Mouse (Mus musculus): ENCODE measurements around the gene Lhfp. TPM values are rescaled to one million over a fixed set of nuclear protein-coding genes. Genes with fewer than 3 reads are reported as not detected.

Lhfp gene
- 47.3 and 48.8 TPM in 2 replicates for polyA plus RNA-seq (2015; fragmentation: Nextera tagmentation; extraction: Ambion mirVana)

GRCm38 (mm10) chr3:53041411-53042239, at the start of gene Lhfp:
TSS of gene Lhfp (plus strand) at chr3:53041528.
- WGBS, result under 1% methylated on average over 57 of the region's 58 CpGs
- peak within 1 kb of the TSS; percentile 88 for H3K4me2 ChIP-seq (replicated peaks)
- peaks cover 32% of the 10 kb centered on the region for H3K4me1 ChIP-seq (replicated peaks)
- peak within 1 kb of the TSS; percentile 69 for H3K27ac ChIP-seq
- peaks cover 28% of the 10 kb centered on the region; the same call in 1 of the 2 replicates for H3K27me3 ChIP-seq
- ATAC-seq, result peak; percentile 93
- no peaks in the 10 kb centered on the region for H3K9me3 ChIP-seq
- H3K36me3 ChIP-seq, result no peaks in the 10 kb centered on the region
- peak within 1 kb of the TSS; percentile 79 for H3K9ac ChIP-seq (replicated peaks)
- peak within 1 kb of the TSS; percentile 72 for H3K4me3 ChIP-seq (replicated peaks)

GRCm38 (mm10) chr3:52993296-52993695, 48.0 kb upstream of the Lhfp start:
- H3K27me3 ChIP-seq, result no peaks in the 10 kb centered on the region
- 91% methylated on average over 10 of the region's 10 CpGs for WGBS
- H3K4me1 ChIP-seq (replicated peaks), result no peaks in the 10 kb centered on the region
- H3K36me3 ChIP-seq, result peaks cover 76% of the 10 kb centered on the region
- H3K9ac ChIP-seq (replicated peaks), result no peak overlapping the region
- H3K4me2 ChIP-seq (replicated peaks), result no peak overlapping the region
- H3K27ac ChIP-seq, result no peak overlapping the region
- no peak for ATAC-seq
- no peak overlapping the region for H3K4me3 ChIP-seq (replicated peaks)
- no peaks in the 10 kb centered on the region for H3K9me3 ChIP-seq

- Histone ChIP-seq H3K9ac (replicated peaks) (no peak overlapping the region), H3K4me2 (replicated peaks) (no peak overlapping the region), H3K27me3 (no peaks in the 10 kb centered on the region), H3K36me3 (peaks cover 75% of the 10 kb centered on the region), H3K4me1 (replicated peaks) (no peaks in the 10 kb centered on the region), H3K27ac (no peak overlapping the region), H3K9me3 (no peaks in the 10 kb centered on the region), H3K4me3 (replicated peaks) (no peak overlapping the region)
- WGBS, result 69% methylated on average over 5 of the region's 5 CpGs
- ATAC-seq, result no peak
Observed at GRCm38 (mm10) chr3:52994666-52995065, 46.7 kb upstream of the Lhfp start.

- Histone ChIP-seq H3K27ac (no peak overlapping the region), H3K4me1 (replicated peaks) (no peaks in the 10 kb centered on the region), H3K27me3 (no peaks in the 10 kb centered on the region), H3K9ac (replicated peaks) (no peak overlapping the region), H3K4me3 (replicated peaks) (no peak overlapping the region), H3K4me2 (replicated peaks) (no peak overlapping the region), H3K9me3 (no peaks in the 10 kb centered on the region), H3K36me3 (peaks cover 75% of the 10 kb centered on the region)
- no peak for ATAC-seq
- 91% methylated on average over 5 of the region's 5 CpGs for WGBS
Observed at GRCm38 (mm10) chr3:52996635-52997034, 44.7 kb upstream of the Lhfp start.

GRCm38 (mm10) chr3:52997381-52997780, 43.9 kb upstream of the Lhfp start:
- H3K9ac ChIP-seq (replicated peaks), result no peak overlapping the region
- WGBS, result 88% methylated on average over 1 of the region's 1 CpGs
- ATAC-seq, result no peak
- no peak overlapping the region for H3K27ac ChIP-seq
- no peak overlapping the region for H3K4me3 ChIP-seq (replicated peaks)
- H3K36me3 ChIP-seq, result peaks cover 76% of the 10 kb centered on the region
- H3K4me2 ChIP-seq (replicated peaks), result no peak overlapping the region
- no peaks in the 10 kb centered on the region for H3K27me3 ChIP-seq
- no peaks in the 10 kb centered on the region for H3K9me3 ChIP-seq
- no peaks in the 10 kb centered on the region for H3K4me1 ChIP-seq (replicated peaks)

GRCm38 (mm10) chr3:52999016-52999744, 42.1 kb upstream of the Lhfp start:
- Histone ChIP-seq H3K9ac (replicated peaks) (no peak overlapping the region), H3K4me2 (replicated peaks) (no peak overlapping the region), H3K27ac (no peak overlapping the region), H3K9me3 (no peaks in the 10 kb centered on the region), H3K36me3 (peaks cover 66% of the 10 kb centered on the region), H3K27me3 (no peaks in the 10 kb centered on the region), H3K4me3 (replicated peaks) (no peak overlapping the region), H3K4me1 (replicated peaks) (no peaks in the 10 kb centered on the region)
- no peak for ATAC-seq
- 85% methylated on average over 15 of the region's 15 CpGs for WGBS

GRCm38 (mm10) chr3:52999996-53000395, 41.3 kb upstream of the Lhfp start:
- H3K4me2 ChIP-seq (replicated peaks), result no peak overlapping the region
- no peaks in the 10 kb centered on the region for H3K27me3 ChIP-seq
- WGBS, result 84% methylated on average over 3 of the region's 3 CpGs
- no peak overlapping the region for H3K9ac ChIP-seq (replicated peaks)
- no peak overlapping the region for H3K27ac ChIP-seq
- no peaks in the 10 kb centered on the region for H3K4me1 ChIP-seq (replicated peaks)
- H3K4me3 ChIP-seq (replicated peaks), result no peak overlapping the region
- no peak for ATAC-seq
- H3K9me3 ChIP-seq, result no peaks in the 10 kb centered on the region
- peaks cover 68% of the 10 kb centered on the region for H3K36me3 ChIP-seq

- WGBS, result 76% methylated on average over 6 of the region's 6 CpGs
- Histone ChIP-seq H3K9me3 (no peaks in the 10 kb centered on the region), H3K4me2 (replicated peaks) (no peak overlapping the region), H3K4me1 (replicated peaks) (no peaks in the 10 kb centered on the region), H3K36me3 (peaks cover 66% of the 10 kb centered on the region), H3K27ac (no peak overlapping the region), H3K4me3 (replicated peaks) (no peak overlapping the region), H3K9ac (replicated peaks) (no peak overlapping the region), H3K27me3 (no peaks in the 10 kb centered on the region)
- no peak for ATAC-seq
Observed at GRCm38 (mm10) chr3:53002076-53002475, 39.3 kb upstream of the Lhfp start.

- Histone ChIP-seq H3K4me1 (replicated peaks) (no peaks in the 10 kb centered on the region), H3K27me3 (no peaks in the 10 kb centered on the region)
- ATAC-seq, result peak; percentile 62; the same call in 1 of the 2 replicates
Observed at GRCm38 (mm10) chr3:53004406-53005114, 36.8 kb upstream of the Lhfp start.

GRCm38 (mm10) chr3:53007411-53007810, 33.9 kb upstream of the Lhfp start:
- ATAC-seq, result no peak
- H3K4me3 ChIP-seq (replicated peaks), result no peak overlapping the region
- no peaks in the 10 kb centered on the region for H3K4me1 ChIP-seq (replicated peaks)
- no peaks in the 10 kb centered on the region for H3K9me3 ChIP-seq
- H3K36me3 ChIP-seq, result peaks cover 60% of the 10 kb centered on the region
- H3K27ac ChIP-seq, result no peak overlapping the region
- no peaks in the 10 kb centered on the region for H3K27me3 ChIP-seq
- H3K9ac ChIP-seq (replicated peaks), result no peak overlapping the region
- H3K4me2 ChIP-seq (replicated peaks), result no peak overlapping the region
- 91% methylated on average over 8 of the region's 8 CpGs for WGBS

More at GRCm38 (mm10) chr3:53004406-53005114, 36.8 kb upstream of the Lhfp start:
- H3K9ac ChIP-seq (replicated peaks), result no peak overlapping the region
- H3K4me2 ChIP-seq (replicated peaks), result no peak overlapping the region
- H3K9me3 ChIP-seq, result no peaks in the 10 kb centered on the region
- H3K27ac ChIP-seq, result no peak overlapping the region
- 79% methylated on average over 2 of the region's 2 CpGs for WGBS
- no peak overlapping the region for H3K4me3 ChIP-seq (replicated peaks)
- peaks cover 69% of the 10 kb centered on the region for H3K36me3 ChIP-seq

GRCm38 (mm10) chr3:53016436-53017340, 24.6 kb upstream of the Lhfp start, which contains the start of gene Cog6:
TSS of gene Cog6 (minus strand) at chr3:53017237.
- peak; percentile 93 for ATAC-seq
- peak within 1 kb of the TSS; percentile 83 for H3K9ac ChIP-seq (replicated peaks)
- H3K27me3 ChIP-seq, result 0 out of 2 replicates have a peak, but pooled peaks cover 3% of the 10 kb centered on the region
- peaks cover 8% of the 10 kb centered on the region for H3K4me1 ChIP-seq (replicated peaks)
- H3K4me3 ChIP-seq (replicated peaks), result peak within 1 kb of the TSS; percentile 72
- peak within 1 kb of the TSS; percentile 77 for H3K27ac ChIP-seq
- 6% methylated on average over 53 of the region's 53 CpGs for WGBS
- peak within 1 kb of the TSS; percentile 67 for H3K4me2 ChIP-seq (replicated peaks)
- H3K36me3 ChIP-seq, result peaks cover 19% of the 10 kb centered on the region
- no peaks in the 10 kb centered on the region for H3K9me3 ChIP-seq

Measured in midbrain, embryonic 13.5 days (tissue).